Mouse (Mus musculus): Measurements from ENCODE around the gene Hist1h3i.

The Hist1h3i gene

GRCm38 (mm10) chr13:21734010-21734905 is 48.9 kb downstream of the Hist1h3i start:
- DNase-seq: peak; percentile 86 to 88

- no peak for DNase-seq
These were observed 49.7 kb downstream of the Hist1h3i start for GRCm38 (mm10) chr13:21733466-21733865.
